Mouse (Mus musculus) urinary bladder, postnatal 4 days (tissue): Measurements from ENCODE around the gene Degs2.

Experiments
- DNase-seq, 2 experiments: peaks; one replicate each; pipeline ENCODE4 v3.0.0; 2021 to 2022; ENCODE audit warnings: low spot score in 2 of 2

The Degs2 gene

DNA sequence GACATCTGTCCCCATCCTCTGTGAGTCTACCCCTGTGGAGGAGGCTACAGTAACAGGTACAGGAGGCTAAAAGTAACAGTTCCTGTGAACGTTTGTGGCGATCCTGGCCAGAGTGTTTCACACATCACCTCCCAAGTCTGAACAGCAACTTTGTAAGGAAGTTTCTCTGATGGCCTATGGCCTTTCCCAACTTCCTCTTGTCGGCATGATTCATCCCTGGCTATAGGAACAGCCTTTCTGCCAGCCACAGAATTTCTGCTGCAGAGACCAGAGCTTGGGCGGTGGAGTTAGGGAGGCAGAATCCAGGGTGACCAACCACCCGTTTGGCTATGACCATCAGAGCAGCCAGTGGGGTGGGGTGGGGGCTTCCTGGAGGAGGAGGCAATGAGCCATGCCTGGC lies 2.1 kb downstream of the Degs2 start:
- DNase-seq: no peak

DNA sequence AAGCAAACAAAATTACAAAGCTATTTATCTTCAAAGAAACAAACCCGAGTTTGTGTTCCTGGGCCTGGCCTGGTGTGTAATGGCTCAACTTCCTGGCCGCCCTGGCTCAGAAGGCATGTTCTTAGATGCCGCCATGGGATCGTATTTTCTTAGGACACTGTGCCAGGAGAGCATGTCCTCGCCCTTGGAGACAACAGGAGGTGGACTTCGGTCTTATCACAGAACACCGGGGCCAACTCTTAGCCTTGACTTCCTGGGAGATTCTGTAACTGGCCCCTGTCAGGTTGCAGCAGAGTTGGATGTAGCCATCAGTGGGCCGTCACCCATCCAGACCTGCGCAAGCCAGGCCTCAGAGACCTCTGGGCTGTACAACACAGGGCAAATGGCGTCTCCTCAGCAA lies 2.5 kb downstream of the Degs2 start:
- DNase-seq: no peak

- no peak for DNase-seq
Measured at GRCm38 (mm10) chr12:108698697-108699471, 3.2 kb downstream of the Degs2 start.

- no peak for DNase-seq
Measured at GRCm38 (mm10) chr12:108694223-108694622, 7.9 kb downstream of the Degs2 start.

DNA sequence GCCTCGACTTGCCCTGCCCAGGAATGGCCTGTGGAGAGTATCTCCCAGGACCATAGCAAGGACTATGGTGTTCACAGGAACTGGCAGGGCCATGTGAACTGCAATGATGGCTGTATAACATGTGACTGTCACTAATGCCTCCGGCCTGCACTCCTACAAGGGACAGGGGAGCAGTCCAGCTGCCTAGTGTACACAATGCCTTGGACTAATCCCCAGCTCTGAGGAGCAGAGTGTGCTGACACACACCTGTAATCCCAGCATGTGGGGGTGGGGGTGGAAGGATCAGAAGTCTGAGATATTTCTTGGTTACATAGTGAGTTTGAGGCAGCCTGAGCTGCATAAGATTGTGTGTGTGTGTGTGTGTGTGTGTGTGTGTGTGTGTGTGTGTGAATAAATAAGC lies 8.5 kb downstream of the Degs2 start:
- no peak for DNase-seq

DNA sequence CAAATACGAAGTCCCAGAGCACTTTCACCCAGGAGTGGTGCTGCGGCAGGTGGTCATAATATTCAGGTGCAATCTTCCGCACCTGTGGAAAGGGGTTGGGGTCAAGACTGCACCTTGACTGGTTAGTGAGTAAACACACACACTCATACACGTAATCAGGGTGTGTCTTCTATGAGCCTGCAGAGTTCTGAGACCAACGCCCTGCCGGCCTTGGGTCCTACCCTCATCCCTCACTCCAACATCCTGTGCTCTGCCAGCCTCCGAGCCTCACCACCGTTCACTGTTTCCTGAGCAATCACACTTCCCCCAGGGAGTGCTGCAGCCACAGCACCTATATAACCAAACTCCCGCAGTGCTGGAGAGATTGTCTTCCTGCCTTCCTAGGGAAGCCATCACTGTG lies 11.6 kb downstream of the Degs2 start:
- no peak for DNase-seq

DNA sequence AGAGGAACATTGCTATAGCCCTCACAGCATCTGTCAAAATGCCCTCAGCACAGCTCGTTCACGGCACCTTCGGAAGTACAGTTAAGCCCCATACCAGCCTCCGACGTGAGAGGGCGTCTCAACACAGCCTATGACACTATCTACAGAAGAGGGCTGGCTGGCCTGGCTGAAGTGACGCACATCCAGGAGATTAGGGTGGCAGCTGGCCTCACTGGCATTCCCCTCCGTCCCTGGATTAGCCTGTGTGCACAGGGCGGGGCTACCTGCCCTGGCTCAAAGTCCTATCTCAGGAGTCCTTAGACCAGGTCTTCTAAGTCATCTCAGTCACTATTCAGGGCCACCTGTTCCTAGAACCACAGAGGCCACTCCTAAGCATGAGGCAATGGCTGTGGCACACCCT lies 12.9 kb downstream of the Degs2 start:
- no peak for DNase-seq

DNA sequence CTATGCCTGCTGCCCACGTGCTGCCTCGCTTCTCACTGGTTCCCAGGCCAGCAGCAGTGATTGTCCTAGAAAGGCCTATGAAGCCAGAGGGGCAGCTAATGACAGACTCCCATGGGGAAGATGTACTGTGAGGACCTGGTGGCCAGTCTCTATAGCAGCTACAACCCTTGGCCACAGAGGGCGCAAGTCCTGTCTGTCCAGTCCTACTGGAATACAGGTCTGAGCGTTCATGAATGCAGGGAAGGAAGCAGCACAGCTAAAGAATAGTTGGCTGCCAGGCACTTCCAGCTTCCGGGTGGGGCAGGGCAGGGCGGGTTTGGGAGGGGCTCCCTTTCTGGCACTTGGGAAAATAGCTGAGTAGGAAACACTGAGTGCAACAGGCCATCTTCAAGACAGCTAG lies 15.2 kb downstream of the Degs2 start:
- DNase-seq: no peak

DNA sequence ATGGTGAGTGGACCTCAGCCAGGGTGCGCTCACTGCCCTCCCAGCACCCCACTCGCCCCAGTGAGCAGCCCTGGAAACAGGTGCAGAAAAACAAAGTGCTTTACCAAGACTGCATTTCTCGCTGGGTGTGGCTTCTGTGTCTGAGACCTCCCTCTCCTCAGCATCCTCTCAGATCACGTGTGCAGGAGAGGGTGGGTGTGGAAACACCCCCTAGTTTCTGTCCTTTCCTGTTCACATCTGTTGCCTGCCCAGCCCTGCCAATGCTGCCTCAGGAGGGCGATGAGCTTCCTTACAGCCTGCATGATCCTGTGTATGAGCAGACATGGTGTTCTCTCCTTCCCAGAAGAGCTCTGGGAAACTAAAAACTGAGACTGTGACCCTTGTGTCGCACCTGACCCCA lies 15.7 kb downstream of the Degs2 start:
- no peak for DNase-seq

DNA sequence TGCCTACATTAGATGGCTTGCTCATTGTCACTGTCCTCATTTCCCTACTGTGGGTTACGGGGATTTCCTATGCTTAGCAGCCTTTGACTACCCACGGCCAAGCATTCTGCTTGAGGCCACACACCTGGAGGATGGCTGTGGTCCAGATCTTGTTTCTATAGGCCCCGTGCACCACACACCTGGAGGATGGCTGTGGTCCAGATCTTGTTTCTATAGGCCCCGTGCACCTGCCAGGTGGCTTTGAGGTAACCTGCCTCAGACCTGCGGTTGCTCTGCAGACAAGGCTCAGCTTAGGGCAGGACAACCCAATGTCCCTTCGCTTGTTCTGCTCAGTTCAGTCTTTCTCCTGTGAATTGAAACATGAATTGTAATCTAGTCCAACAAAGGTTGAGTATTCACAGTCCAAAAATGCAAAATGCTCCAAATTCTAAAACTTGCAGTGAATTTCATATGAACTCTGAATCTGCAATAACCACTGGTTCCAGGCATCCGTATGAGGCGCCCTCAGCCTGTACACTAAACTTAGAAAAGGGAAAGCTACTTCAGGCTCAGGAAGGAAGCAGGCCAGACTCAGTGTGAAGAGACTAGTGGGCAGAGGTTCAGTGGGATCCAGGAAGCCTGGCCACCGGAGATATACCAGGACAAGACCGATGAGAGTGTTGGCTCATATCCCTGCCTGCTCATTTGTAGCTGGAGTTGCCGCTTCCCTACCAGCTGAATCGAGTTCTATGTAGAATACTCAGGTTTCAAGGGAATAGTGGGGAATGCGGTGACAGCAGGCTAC lies 19.7 kb downstream of the Degs2 start:
- no peak for DNase-seq

DNA sequence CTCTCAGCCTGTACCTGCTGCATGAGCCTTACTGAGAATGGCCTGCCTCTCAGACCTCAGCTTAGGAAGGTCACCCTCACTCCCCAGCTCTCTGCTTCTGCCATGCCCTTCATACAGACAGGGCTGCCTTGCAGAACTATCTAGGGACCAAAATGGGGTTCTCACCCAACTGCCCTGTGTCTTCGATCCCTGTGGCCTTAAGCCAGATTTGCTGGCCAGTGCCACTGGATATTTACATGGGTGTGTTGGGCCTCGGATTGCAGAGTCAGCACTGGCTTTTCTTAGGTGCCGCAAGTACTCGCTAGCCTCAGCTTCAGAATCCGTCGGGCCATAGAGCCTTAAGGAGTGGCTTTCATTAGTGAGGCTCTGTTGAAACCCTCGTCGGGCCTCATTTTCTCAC lies 21.3 kb downstream of the Degs2 start:
- no peak for DNase-seq

GRCm38 (mm10) chr12:108678366-108678765 lies 23.7 kb downstream of the Degs2 start:
- DNase-seq: no peak

DNA sequence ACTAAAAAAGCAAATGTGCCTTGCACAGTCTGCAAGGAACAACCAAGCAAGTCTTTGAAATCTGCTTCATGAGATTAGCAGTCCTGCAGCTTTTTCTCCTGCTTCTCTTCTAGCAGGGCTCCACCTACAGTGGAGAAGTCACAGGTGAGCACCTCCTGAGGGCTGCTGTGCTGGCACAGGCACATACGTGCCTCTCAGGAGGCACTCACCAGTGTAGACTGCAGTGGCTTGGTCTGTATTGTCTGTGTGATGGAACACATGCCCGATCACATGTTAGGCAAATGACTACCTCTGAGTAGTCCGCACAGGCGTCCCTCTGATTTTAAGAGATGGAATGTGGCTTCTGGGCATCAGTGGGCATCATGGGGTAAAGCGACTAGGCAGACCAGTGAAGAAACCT lies 25.0 kb downstream of the Degs2 start:
- DNase-seq: no peak

DNA sequence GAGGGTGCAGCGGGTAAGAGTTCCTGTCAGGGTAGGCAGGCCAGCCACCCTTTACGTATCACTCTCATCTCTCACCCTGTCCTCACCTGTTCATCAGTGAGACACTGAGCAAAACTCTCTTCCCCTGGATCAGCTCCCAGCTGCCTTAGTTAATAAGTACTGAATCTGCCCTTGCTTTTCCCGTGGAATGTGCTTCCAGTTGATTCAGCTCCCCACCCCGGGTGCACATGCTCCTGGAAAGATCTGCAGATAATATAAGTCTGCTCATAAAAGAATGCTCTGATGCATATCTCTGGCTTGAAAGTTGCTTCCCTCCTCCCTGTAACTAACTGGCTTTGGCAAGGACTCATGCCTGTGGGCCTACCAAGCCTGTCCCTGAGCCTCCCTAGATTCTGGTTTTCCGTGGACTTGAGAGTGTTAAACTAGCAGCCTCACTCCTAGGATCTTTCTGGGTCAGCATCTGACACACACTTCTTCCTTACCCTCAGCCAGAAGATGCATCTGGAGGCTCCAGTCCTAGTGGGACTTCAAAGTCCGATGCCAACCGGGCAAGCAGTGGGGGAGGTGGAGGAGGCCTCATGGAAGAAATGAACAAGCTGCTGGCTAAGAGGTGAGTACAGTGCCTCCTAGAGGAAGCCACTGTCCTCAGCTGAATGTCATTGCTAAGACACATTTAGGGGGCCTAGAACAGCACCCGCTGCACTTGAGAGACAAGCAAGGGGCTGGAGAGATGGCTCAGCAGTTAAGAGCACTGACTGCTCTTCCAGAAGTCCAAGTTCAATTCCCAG lies 26.3 kb downstream of the Degs2 start:
- no peak for DNase-seq

DNA sequence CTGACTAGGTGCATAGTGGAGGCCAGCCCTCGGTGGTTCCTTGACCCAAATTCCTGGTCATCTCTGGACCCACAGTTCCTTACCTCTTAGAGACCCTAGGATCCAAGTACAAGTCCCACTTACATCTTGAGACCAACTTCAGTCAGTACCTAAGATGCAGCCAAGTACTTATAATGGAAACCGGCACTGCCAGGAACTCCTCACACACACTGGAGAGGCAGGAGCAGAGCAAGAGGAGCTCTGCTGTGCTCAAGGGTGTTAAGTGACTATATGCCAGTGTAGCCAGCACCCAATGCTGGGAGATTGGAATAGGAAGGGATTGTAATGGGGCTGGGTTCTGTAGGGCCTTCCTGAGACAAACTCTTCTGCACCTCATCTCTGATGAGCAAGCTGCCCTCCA lies 27.2 kb downstream of the Degs2 start:
- no peak for DNase-seq

DNA sequence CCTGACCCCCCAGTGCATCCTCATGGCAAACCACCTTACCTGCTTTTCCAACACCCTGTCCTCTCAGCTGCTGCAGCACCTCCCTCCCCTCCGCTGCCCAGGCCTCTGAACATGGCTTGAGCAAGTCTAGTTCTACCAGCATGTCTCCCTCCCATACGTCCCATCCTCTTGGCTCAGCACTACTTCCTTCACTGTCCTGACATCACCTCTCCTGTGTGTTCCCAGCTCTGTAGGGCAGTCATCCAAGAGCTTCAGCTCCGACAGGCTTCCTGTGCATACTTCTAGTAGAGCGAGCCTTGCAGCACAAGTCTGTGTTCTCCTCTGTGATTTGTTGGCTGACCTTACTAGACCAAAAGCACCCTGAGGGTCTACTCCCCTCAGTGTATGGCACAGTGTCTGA lies 27.6 kb downstream of the Degs2 start:
- peak in 1 of 2 experiments; percentile 47 for DNase-seq

DNA sequence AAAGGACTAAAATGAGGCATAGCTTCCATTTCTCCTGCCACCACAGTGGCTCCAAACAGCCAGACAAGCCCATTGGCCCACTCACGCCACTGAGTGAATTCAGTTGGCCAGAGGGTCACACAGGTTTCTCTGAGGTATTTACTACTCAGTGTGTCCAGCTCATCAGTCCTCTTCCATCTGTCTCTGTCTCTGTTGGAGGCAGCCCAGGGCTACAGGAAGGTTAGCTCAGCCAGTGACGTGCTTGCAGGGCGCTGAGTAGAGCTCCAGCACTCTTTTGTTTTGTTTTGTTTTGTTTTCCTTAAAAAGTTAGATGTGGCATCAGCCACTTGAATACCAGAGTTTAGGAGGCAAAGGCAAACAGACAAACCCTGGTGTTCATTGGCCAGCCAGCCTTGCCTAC lies 28.6 kb downstream of the Degs2 start:
- DNase-seq: no peak

DNA sequence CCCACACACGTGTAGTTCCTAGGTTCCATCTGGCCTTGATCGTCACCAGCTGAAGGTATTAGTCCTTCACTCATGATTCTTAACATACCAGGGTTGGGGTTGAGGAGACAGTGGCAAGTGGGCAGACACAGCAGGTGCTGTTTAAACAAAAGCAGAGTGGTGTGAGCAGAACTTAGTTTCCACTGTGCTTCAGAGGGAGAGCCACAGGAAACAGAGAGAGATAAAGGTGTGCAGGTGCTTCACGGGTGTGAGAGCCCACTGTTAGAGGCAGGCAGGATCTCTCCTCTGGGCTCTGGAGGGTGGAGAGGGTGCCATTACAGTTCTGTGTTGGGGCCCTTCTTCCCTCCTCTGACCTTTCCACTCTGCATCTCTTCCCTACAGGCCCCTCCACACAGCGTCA lies 29.2 kb downstream of the Degs2 start:
- no peak for DNase-seq

DNA sequence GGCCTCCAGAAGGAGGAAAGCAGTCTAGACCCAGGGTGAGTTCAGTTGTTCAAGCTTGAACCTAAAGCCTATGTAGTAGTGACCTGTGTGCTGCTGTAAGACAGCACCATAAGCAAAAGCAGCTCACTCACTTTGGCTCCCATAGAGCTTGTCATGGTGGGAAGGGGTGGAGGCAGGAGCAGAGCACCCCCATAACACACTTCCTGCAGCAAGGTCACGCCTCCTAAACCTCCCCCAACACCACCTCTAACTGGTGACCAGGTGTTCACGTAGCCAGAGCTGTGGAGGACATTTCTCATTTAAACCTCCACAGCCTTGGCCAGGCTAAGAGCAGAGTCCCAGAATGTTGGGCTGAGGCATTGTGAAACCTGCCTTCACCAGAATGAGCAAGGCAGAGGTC lies 30.6 kb downstream of the Degs2 start:
- DNase-seq: no peak

- no peak for DNase-seq
Measured at GRCm38 (mm10) chr12:108668606-108669235, 33.4 kb downstream of the Degs2 start.

DNA sequence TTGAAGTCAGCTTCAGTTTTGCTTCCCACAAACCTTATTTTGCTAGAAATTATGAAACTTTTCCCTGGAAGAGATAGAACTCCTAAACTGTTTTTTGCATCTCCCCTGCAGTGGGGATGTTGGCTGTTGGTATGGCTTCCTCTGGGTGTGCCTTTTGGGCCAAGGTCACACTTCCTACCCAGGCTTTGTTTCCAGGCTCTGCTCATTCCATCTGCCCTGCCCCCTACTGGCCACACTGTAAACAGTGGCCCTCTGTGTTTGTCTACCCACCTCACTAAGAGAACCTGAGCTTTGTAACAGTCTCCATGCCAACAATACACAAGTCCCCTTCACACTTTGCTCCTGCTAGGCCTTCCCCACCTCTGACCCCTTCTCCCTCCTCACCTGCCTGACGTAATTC lies 44.8 kb downstream of the Degs2 start:
- no peak for DNase-seq
